Mouse (Mus musculus) limb, embryonic 13.5 days (tissue): ENCODE data around the gene Hamp2. TPM values are rescaled to one million over a fixed set of nuclear protein-coding genes. Genes with fewer than 3 reads are reported as not detected.
A peak's percentile ranks its signal among the peaks of the same experiment; 100 is the strongest.
"Not testable (repeated sequence)": the region's sequence is repeated elsewhere in the genome, so short reads cannot be mapped to it uniquely, and the experiment has no call there.

Experiments
- ATAC-seq: fragments of 200-750 bp; cut with Nextera tagmentation; 2 replicates; pipeline ENCODE4 v1.8.0; 2017; ENCODE audit warnings: low read depth, moderate number of reproducible peaks, moderate TSS enrichment; ENCODE audit not compliant: low FRiP score
- H3K27ac ChIP-seq: fragments of 300-500 bp; sonication (generic); 2 replicates; pipeline ENCODE4 v1.5.1; 2015; ENCODE audit warnings: inconsistent platforms, mild to moderate bottlenecking, moderate library complexity
- H3K27me3 ChIP-seq: fragments of 300-500 bp; sonication (generic); 2 replicates; pipeline ENCODE4 v1.6.1; 2015; ENCODE audit warnings: mild to moderate bottlenecking, inconsistent platforms
- H3K36me3 ChIP-seq: fragments of 300-500 bp; sonication (generic); 2 replicates; pipeline ENCODE4 v1.6.1; 2015; ENCODE audit warnings: inconsistent platforms, mild to moderate bottlenecking, moderate library complexity
- H3K4me1 ChIP-seq: fragments of 300-500 bp; sonication (generic); 2 replicates; pipeline ENCODE4 v1.6.1; 2015; ENCODE audit warnings: inconsistent platforms
- H3K4me2 ChIP-seq: fragments of 300-500 bp; sonication (generic); replicated peaks from 2 replicates; pipeline ENCODE4 v1.6.1; 2015; ENCODE audit warnings: inconsistent platforms, mild to moderate bottlenecking, moderate library complexity
- H3K4me3 ChIP-seq: fragments of 300-500 bp; sonication (generic); 2 replicates; pipeline ENCODE4 v1.5.1; 2015; ENCODE audit warnings: moderate library complexity, mild to moderate bottlenecking, inconsistent platforms
- H3K9ac ChIP-seq: fragments of 300-500 bp; sonication (generic); 2 replicates; pipeline ENCODE4 v1.6.1; 2015; ENCODE audit warnings: mild to moderate bottlenecking, inconsistent platforms
- H3K9me3 ChIP-seq: fragments of 300-500 bp; sonication (generic); 2 replicates; pipeline ENCODE4 v1.6.1; 2016; ENCODE audit warnings: inconsistent platforms
- WGBS: fragments of 180-500 bp; shearing (Covaris S2); methylation state at CpG from one replicate; pipeline ENCODE4 v1.1.7; 2015; 5-methylcytosine and 5-hydroxymethylcytosine counted together
- polyA plus RNA-seq: library from polyadenylated mRNA; unstranded; fragments of >200 nt; fragmentation: Nextera tagmentation; extraction: Ambion mirVana; gene quantifications from 2 replicates; pipeline ENCODE4 v1.2.1, GENCODE M21; 2015

The Hamp2 gene
- polyA plus RNA-seq, 1 experiment from 2014 or later = not detected

- H3K27me3 ChIP-seq = no peaks in the 10 kb centered on the region
- H3K4me2 ChIP-seq = no peak overlapping the region; the same call in 1 of the 2 replicates
- no peak overlapping the region for H3K27ac ChIP-seq
- H3K9me3 ChIP-seq = no peaks in the 10 kb centered on the region
- ATAC-seq = no peak
- H3K9ac ChIP-seq = no peak overlapping the region
- H3K36me3 ChIP-seq = peaks cover 35% of the 10 kb centered on the region
- peaks cover 21% of the 10 kb centered on the region for H3K4me1 ChIP-seq
- H3K4me3 ChIP-seq = peak overlapping the region; percentile 94; the same call in 1 of the 2 replicates
- 96% methylated on average over 9 of the region's 9 CpGs for WGBS
Observed at GRCm38 (mm10) chr7:30958866-30959487, 34.5 kb upstream of the Hamp2 start.

DNA sequence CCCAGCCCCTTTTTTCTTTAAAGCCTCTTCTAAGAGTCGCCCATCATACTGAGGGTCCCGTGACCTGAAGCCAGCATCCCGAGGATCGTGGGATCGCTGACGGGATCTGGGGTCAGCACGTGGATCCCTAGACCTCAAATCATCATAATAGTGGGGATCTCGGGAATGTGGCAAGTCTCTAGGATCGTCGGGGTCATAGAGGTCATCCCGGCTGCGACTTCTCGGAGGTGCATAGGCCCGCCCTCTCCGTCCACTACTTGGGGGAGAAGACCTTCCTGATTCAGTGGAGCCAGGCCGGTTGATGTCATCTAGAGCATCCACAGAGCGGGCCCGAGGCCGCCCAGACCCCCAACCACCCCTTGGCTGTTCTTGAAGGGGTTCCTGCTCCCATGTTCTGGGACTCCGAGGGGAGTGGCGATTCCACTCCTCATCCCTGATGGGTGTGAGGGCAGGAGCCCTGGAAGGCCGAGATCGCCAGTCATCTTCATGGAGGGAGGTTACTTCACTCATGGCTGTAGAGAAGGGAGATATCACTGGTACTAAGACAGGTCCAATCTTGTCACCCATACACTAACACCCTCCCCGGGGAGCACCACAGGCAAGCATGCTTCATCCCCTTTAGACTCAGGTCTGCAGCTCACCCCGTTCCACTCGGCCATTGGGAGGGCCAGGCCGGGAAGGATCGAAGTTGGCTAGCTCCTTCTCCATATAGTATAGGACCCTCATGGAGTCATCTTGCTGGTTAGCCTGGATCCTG lies 33.8 kb upstream of the Hamp2 start:
- peak overlapping the region; percentile 99 for H3K9ac ChIP-seq
- H3K9me3 ChIP-seq = no peaks in the 10 kb centered on the region
- H3K27ac ChIP-seq = peak overlapping the region; percentile 99; the same call in 1 of the 2 replicates
- H3K4me2 ChIP-seq = peak overlapping the region; percentile 74
- H3K4me3 ChIP-seq = peak overlapping the region; percentile 94
- no peaks in the 10 kb centered on the region for H3K27me3 ChIP-seq
- peaks cover 42% of the 10 kb centered on the region for H3K36me3 ChIP-seq
- no peak for ATAC-seq
- H3K4me1 ChIP-seq = peaks cover 21% of the 10 kb centered on the region
- WGBS = 72% methylated on average over 28 of the region's 28 CpGs

GRCm38 (mm10) chr7:30957367-30957783 lies 32.9 kb upstream of the Hamp2 start:
- Histone ChIP-seq H3K27ac (peak overlapping the region; percentile 99), H3K9me3 (no peaks in the 10 kb centered on the region), H3K4me2 (peak overlapping the region; percentile 74), H3K27me3 (no peaks in the 10 kb centered on the region), H3K9ac (peak overlapping the region; percentile 99), H3K4me1 (peaks cover 21% of the 10 kb centered on the region), H3K36me3 (peaks cover 51% of the 10 kb centered on the region), H3K4me3 (peak overlapping the region; percentile 94)
- ATAC-seq = peak; percentile 78
- under 1% methylated on average over 43 of the region's 43 CpGs for WGBS

DNA sequence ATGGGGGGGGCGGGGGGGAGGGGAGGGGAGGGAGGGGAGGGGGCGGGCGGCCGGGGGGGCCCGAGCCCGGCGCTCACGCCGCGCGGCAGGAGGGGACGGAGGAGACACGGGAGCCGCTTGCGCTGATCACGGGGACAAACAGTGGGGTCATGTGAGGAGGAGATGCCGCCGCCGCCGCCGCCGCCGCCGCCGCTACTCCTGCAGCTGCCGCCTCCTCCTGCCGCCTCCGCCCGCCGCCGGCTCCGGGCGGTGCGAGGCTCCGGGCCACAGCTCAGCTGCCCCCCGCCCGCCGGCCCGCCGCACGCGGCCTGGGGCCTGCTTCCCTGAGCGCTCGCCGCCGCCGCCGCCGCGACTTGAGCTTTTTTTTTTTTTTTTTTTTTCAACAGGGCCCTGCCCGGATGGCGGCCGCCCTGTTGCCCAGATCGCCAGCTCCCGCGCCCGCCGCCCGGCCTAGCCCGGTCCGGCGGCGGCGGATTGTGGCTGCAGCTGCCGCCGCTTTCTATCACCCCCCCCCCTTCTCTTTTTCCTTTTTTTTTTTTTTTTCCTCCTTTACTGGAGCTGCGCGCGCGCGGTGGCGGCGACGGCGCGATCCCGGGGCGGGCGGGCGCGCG lies 32.4 kb upstream of the Hamp2 start, which contains the start of gene Usf2:
TSS of gene Usf2 (minus strand) at position 48 of the 611 bp plus-strand sequence.
- peak within 1 kb of the TSS; percentile 94 for H3K4me3 ChIP-seq
- peak within 1 kb of the TSS; percentile 86 for H3K4me2 ChIP-seq
- H3K27ac ChIP-seq = peak within 1 kb of the TSS; percentile 99
- H3K27me3 ChIP-seq = no peaks in the 10 kb centered on the region
- no peaks in the 10 kb centered on the region for H3K9me3 ChIP-seq
- H3K36me3 ChIP-seq = peaks cover 56% of the 10 kb centered on the region
- peak; percentile 33 for ATAC-seq
- under 1% methylated on average over 47 of the region's 82 CpGs for WGBS
- peaks cover 21% of the 10 kb centered on the region for H3K4me1 ChIP-seq
- peak within 1 kb of the TSS; percentile 99 for H3K9ac ChIP-seq

- Histone ChIP-seq H3K4me1 (peaks cover 21% of the 10 kb centered on the region), H3K27me3 (no peaks in the 10 kb centered on the region), H3K27ac (peak overlapping the region; percentile 99), H3K4me2 (peak overlapping the region; percentile 86), H3K36me3 (peaks cover 61% of the 10 kb centered on the region), H3K9me3 (no peaks in the 10 kb centered on the region), H3K9ac (peak overlapping the region; percentile 99), H3K4me3 (peak overlapping the region; percentile 94)
- 1% methylated on average over 27 of the region's 49 CpGs for WGBS
- ATAC-seq = peak; percentile 9
Observed at GRCm38 (mm10) chr7:30956357-30956751, 31.9 kb upstream of the Hamp2 start.

DNA sequence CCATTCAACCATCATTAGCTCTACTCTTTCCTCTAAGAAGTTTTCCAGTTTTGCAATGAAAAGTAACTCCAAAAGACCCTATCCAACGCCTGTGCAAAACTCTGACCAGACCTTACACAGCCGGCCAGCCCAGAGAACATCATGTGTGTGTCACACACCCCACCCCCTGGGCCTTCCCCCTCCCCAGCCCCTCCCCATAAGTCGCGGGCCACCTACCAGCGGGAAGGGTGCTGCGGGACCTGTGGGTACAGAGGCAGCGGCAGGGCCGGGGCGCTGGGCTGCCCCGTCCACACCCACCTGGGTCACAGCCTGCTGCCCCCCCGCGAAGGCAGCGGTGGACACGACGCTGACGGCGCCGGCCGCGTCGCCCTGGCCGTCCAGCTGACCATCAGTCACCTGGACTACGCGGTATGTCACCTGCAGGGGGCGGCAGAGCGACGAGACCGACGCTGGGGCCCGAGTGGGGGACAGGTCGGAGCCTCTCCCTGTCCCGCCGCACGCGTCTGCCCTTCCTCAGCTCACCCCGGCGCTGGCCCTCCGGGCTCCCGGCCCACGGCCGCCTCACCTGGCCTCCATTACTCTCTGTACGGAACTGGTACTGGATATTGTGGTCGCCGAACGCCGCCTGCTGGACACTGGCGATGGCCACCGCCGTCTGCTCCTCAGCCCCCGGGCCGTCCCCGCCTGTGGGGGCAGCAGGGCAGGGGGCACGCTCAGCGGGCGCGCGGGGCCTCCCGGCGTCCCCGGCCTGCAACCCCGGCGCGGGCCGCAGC lies 31.3 kb upstream of the Hamp2 start:
- Histone ChIP-seq H3K9ac (peak overlapping the region; percentile 99), H3K27me3 (no peaks in the 10 kb centered on the region), H3K36me3 (peaks cover 62% of the 10 kb centered on the region), H3K4me2 (peak overlapping the region; percentile 86), H3K4me1 (peaks cover 21% of the 10 kb centered on the region), H3K9me3 (no peaks in the 10 kb centered on the region), H3K27ac (peak overlapping the region; percentile 99), H3K4me3 (peak overlapping the region; percentile 94)
- under 1% methylated on average over 55 of the region's 64 CpGs for WGBS
- ATAC-seq = peak; percentile 74

DNA sequence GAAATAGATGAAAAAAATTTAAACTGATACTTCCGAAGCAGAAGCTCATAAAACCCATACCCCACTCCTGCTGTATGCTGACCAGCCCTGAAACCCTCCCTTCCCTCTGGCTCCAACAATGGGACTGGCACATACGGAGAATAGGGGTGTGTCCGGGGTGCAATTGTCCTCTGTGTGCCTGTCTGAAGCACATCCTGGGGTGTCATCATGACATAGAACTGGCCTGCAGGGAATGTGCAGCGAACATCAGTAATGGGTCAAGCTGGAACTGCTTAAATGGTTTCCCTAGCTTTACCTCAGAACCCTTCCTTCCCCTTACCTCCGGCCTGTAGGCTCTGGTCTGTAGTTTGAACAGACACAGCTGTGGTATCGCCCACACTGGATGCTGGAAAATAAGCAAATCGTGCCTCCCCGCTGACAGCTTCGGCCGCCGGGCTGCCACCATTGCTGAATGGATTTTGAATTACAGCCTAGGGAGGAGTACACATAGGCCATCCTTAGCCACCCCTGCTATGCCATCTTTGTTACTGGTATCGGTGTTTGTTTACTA lies 30.6 kb upstream of the Hamp2 start:
- H3K4me2 ChIP-seq = peak overlapping the region; percentile 86
- H3K36me3 ChIP-seq = peaks cover 66% of the 10 kb centered on the region
- H3K27ac ChIP-seq = no peak overlapping the region
- H3K4me3 ChIP-seq = peak overlapping the region; percentile 94
- 91% methylated on average over 12 of the region's 12 CpGs for WGBS
- H3K4me1 ChIP-seq = peaks cover 21% of the 10 kb centered on the region
- H3K27me3 ChIP-seq = no peaks in the 10 kb centered on the region
- ATAC-seq = no peak
- peak overlapping the region; percentile 99; the same call in 1 of the 2 replicates for H3K9ac ChIP-seq
- no peaks in the 10 kb centered on the region for H3K9me3 ChIP-seq

DNA sequence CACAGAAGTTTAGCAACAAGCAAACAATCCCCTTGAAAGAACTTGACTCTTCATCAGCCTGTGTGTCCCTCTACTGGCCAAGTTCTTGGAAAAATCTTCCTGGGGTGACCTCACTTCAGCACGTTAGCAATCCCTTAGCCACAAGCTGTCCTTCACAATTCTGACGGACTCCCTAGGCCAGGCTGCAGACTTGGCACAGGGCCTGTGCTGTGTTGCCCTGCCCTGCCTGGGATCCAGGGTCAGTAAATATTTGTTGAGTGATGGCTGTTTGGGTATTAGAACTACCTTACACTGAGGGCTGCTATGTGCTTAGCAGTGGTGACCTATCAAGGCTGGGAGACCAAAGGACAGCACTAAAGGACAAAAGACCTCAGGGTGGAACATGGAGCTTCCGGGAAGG lies 29.6 kb upstream of the Hamp2 start:
- Histone ChIP-seq H3K36me3 (peaks cover 70% of the 10 kb centered on the region), H3K4me3 (no peak overlapping the region), H3K27ac (no peak overlapping the region), H3K27me3 (no peaks in the 10 kb centered on the region), H3K4me2 (no peak overlapping the region), H3K9me3 (no peaks in the 10 kb centered on the region), H3K9ac (no peak overlapping the region), H3K4me1 (peaks cover 21% of the 10 kb centered on the region)
- WGBS = 87% methylated on average over 3 of the region's 3 CpGs
- no peak for ATAC-seq

DNA sequence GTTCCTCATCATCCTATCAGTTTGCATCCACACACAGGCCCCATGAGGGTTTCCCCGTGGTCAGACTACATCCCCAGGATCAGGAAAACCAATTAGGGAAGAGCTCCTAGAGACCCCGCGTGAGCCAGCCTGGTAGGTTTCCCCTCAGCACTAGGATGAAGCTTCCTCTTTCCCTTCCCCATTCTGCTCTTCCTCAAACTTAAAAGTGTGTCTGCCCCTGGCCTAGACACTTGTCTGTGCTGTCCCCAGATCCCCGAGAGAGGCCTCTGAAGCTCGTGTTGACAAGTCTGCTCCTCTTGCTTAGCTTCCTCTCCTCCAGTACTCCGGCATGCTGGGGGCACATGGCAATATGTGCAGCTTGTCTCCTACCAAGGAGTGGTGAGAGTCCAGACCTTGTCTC lies 29.0 kb upstream of the Hamp2 start:
- Histone ChIP-seq H3K27ac (no peak overlapping the region), H3K4me3 (no peak overlapping the region), H3K9me3 (no peaks in the 10 kb centered on the region), H3K36me3 (peaks cover 68% of the 10 kb centered on the region), H3K4me2 (no peak overlapping the region), H3K9ac (no peak overlapping the region), H3K27me3 (no peaks in the 10 kb centered on the region), H3K4me1 (peaks cover 16% of the 10 kb centered on the region)
- ATAC-seq = no peak
- WGBS = 86% methylated on average over 6 of the region's 6 CpGs

DNA sequence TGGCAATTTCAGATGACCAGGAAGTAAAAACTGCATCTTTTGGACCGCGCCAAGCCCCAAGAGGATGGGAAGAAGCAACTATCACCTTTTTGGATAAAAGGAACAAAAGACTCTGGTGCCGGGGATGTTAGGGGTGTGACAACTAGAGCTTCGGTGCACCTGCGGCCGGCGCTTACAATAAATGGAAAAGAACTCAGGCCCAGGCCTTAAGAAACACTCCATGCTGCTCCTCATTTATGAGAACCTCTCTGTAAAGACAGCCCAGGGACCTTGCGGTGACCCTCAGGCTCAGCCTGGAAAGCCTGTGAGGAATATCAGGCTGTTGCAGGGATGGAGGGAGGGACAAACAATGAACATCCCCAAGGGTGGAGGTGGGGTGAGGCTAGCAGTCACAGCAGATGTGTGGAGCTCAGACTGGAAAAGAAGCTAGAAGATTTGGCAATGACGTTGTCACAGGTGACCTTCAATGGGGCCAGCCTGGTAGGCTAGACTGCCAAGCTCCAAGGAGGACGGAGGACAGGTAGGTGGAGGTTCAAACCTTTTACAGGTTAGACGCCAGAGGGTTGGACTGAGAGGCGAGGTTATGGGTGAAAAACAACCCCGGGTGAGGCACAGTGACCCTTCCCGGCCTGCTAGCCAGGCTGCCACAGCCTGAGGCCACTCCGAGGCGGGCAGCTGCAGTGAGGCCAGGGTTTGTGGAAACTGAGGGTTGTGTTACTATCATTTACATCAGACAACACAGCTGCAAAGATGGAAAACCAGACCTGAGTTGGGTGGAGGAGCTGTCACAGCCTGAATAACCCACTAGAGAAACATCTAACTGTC lies 28.2 kb upstream of the Hamp2 start:
- no peak overlapping the region for H3K9ac ChIP-seq
- H3K4me3 ChIP-seq = no peak overlapping the region
- no peaks in the 10 kb centered on the region for H3K27me3 ChIP-seq
- WGBS = 92% methylated on average over 16 of the region's 16 CpGs
- H3K4me2 ChIP-seq = no peak overlapping the region
- no peak overlapping the region for H3K27ac ChIP-seq
- ATAC-seq = no peak
- peaks cover 64% of the 10 kb centered on the region for H3K36me3 ChIP-seq
- H3K4me1 ChIP-seq = peaks cover 8% of the 10 kb centered on the region
- H3K9me3 ChIP-seq = no peaks in the 10 kb centered on the region

DNA sequence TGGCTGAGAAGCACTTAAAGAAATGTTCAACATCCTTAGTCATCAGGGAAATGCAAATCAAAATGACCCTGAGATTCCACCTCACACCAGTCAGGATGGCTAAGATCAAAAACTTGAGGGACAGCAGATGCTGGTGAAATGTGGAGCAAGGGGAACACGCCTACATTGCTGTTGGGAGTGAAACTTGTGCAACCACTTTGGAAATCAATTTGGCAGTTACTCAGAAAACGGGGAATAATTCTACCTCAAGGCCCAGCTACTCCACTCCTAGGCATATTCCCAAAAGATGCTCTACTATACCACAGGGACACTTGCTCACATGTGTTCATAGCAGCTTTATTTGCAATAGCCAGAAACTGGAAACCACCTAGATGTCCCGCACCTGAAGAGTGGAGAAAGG lies 25.4 kb upstream of the Hamp2 start:
- H3K27me3 ChIP-seq, H3K9ac ChIP-seq, H3K4me2 ChIP-seq, ATAC-seq, H3K4me3 ChIP-seq, H3K27ac ChIP-seq, H3K4me1 ChIP-seq, H3K9me3 ChIP-seq: not testable (repeated sequence)
- peaks cover 76% of the 10 kb centered on the region for H3K36me3 ChIP-seq
- WGBS = 86% methylated on average over 3 of the region's 3 CpGs
